Mouse (Mus musculus): ENCODE results near the gene Zfp36l1.

- no peak for TF ChIP-seq CTCF (IDR thresholded peaks at IDR 0.05; ENCODE audit: insufficient read depth, low read length)
- peak; percentile 100 for TF ChIP-seq POLR2A (IDR thresholded peaks at IDR 0.05; ENCODE audit: borderline replicate concordance, extremely low read depth, low read depth, low read length)
Observed at GRCm38 (mm10) chr12:80112852-80113551, at the start of gene Zfp36l1.

All from lung, adult 2 months (tissue).